In the genomic region with DNA sequence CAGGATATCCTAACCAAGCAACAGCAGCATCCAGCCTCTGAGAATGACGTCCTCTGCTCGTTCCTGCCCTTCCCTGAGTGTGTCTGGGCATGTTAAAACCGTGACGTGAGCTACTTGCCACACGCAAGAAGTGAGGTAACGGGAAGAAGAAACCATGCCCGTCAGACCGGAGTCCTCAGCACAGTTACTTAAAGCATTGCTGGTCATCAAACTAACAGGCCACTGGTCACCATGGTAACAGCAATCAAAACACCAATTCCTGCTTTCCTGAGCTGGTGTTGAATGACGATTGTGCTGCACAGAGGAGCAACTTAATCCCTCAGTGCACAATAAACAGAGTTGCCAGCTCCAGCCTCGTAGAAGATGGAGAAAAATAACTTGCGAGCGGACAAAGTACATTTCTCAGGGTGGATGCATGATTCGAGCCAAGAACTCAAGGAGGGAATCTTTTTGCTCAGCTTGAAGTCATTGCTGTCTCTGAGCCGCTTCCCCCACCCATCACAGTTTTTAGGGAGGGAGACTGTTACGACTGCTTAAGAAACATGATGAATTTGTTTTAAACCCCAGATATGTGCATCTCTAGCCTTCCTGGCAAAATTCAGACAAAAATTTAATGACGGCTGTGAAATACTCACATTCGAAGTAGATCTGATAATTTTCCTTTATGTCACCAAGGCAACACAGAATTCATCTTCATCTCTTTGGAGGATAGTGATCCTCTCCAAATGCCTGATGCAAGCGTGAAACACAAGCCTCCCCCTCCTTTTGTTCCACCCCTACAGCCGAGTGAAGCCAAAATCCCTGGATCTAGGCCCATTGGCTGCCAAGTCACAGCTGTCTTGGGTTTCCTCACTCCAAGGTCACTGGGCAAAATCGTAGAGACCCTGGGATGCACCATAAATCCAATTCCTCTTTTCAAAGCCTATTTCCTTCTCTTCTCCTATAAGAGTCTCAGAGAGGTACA, we compare ENCODE assay signal across 8 mouse cellular contexts.
DNase-seq lines count a peak whose midpoint lies in the region; ATAC-seq and TF ChIP-seq lines count a peak whose summit lies in the region.

No protein-coding gene starts in this region.

- TF ChIP-seq CTCF in gastrocnemius, adult 2 months (IDR thresholded peaks at IDR 0.05) = no peak
- TF ChIP-seq CTCF in hindbrain, postnatal 0 days (IDR thresholded peaks at IDR 0.05; ENCODE audit: low read depth) = no peak

- no peaks in the 10 kb centered on the region for H3K36me3 ChIP-seq in hindbrain, postnatal 0 days (ENCODE audit: insufficient read depth, low read length)
- H3K36me3 ChIP-seq in limb, embryonic 14.5 days (ENCODE audit: control insufficient read depth, insufficient read depth, low read length) = no peaks in the 10 kb centered on the region

- TF ChIP-seq POLR2A in limb, embryonic 14.5 days (IDR thresholded peaks at IDR 0.05; ENCODE audit: borderline replicate concordance, extremely low read depth, insufficient read depth, insufficient read length) = no peak

- intact Hi-C loops in gastrocnemius, adult 2 months (cut with DNase I) = no loop called here

- peak; percentile 24 for DNase-seq in urinary bladder, postnatal 14 days (ENCODE audit: low spot score)
- no peak for DNase-seq in urinary bladder, postnatal 10 days (ENCODE audit: low spot score)
- DNase-seq in gastrocnemius, adult 2 months = peak; percentile 67
- peak; percentile 77 for DNase-seq in hindbrain, postnatal 0 days (ENCODE audit: low spot score)
- peak; percentile 93 for DNase-seq in limb, embryonic 14.5 days (ENCODE audit: low spot score)
- DNase-seq in retina, embryonic 14.5 days (ENCODE audit: low spot score) = peak; percentile 49
- DNase-seq in frontal cortex, postnatal 14 days (ENCODE audit: low spot score in 2 of 2) = no peak

- peak; percentile 90 for ATAC-seq in hindbrain, postnatal 0 days
- peak; percentile 92 for ATAC-seq in limb, embryonic 14.5 days (ENCODE audit: low FRiP score, low read depth)
- no peak for ATAC-seq in granulocyte monocyte progenitor cell, adult 5-6 weeks (replicated peaks; ENCODE audit: poor library complexity, severe bottlenecking)

- peak overlapping the region; percentile 36 for H3K4me3 ChIP-seq in gastrocnemius, adult 2 months
- no peak overlapping the region for H3K4me3 ChIP-seq in hindbrain, postnatal 0 days (ENCODE audit: low read length)
- no peak overlapping the region for H3K4me3 ChIP-seq in limb, embryonic 14.5 days (replicated peaks; ENCODE audit: low read length)

- H3K9me3 ChIP-seq in hindbrain, postnatal 0 days (ENCODE audit: low read length) = no peaks in the 10 kb centered on the region
- H3K9me3 ChIP-seq in limb, embryonic 14.5 days (ENCODE audit: control insufficient read depth, low read length) = no peaks in the 10 kb centered on the region

- no peaks in the 10 kb centered on the region for H3K27me3 ChIP-seq in hindbrain, postnatal 0 days (ENCODE audit: insufficient read depth, low read length)
- H3K27me3 ChIP-seq in limb, embryonic 14.5 days (ENCODE audit: control insufficient read depth, insufficient read depth, low read length) = no peaks in the 10 kb centered on the region

- WGBS in hindbrain, postnatal 0 days = 10% methylated on average over 20 of the region's 20 CpGs
- WGBS in limb, embryonic 14.5 days = 19% methylated on average over 20 of the region's 20 CpGs

- peak overlapping the region; percentile 45 for H3K4me2 ChIP-seq in hindbrain, postnatal 0 days (ENCODE audit: low read depth, low read length)
- peak overlapping the region; percentile 27 for H3K4me2 ChIP-seq in limb, embryonic 14.5 days (replicated peaks; ENCODE audit: low read depth, low read length, severe bottlenecking)

- H3K27ac ChIP-seq in gastrocnemius, adult 2 months = peak overlapping the region; percentile 62
- peak overlapping the region; percentile 55 for H3K27ac ChIP-seq in hindbrain, postnatal 0 days
- peak overlapping the region; percentile 77 for H3K27ac ChIP-seq in limb, embryonic 14.5 days (replicated peaks; ENCODE audit: low read depth, low read length)

- no peaks in the 10 kb centered on the region for H3K4me1 ChIP-seq in hindbrain, postnatal 0 days (ENCODE audit: insufficient read depth, low read length)
- H3K4me1 ChIP-seq in limb, embryonic 14.5 days (ENCODE audit: control insufficient read depth, insufficient read depth, low read length) = peaks cover 19% of the 10 kb centered on the region

- no peak overlapping the region for H3K9ac ChIP-seq in hindbrain, postnatal 0 days (replicated peaks; ENCODE audit: low read length)
- peak overlapping the region; percentile 38; the same call in 1 of the 2 replicates for H3K9ac ChIP-seq in limb, embryonic 14.5 days (ENCODE audit: low read depth, low read length, severe bottlenecking)

Comparison
In these comparisons a context has a peak if more than half of its experiments do, and no peak if none do; other contexts are left out.
1. DNase-seq: peak in urinary bladder, postnatal 14 days (single experiment), gastrocnemius, adult 2 months (single experiment), hindbrain, postnatal 0 days (single experiment), limb, embryonic 14.5 days (single experiment) and retina, embryonic 14.5 days (single experiment); none in urinary bladder, postnatal 10 days (single experiment) and frontal cortex, postnatal 14 days (0 of 2).
2. Peak in every context shown above with its lines, with median percentiles within 50 percentile points of each other: H3K27ac ChIP-seq.